Mouse (Mus musculus): ENCODE results near the gene Slirp. TPM values are rescaled to one million over a fixed set of nuclear protein-coding genes. Genes with fewer than 3 reads are reported as not detected.
A peak's percentile ranks its signal among the peaks of the same experiment; 100 is the strongest.

Gene Slirp
- polyA plus RNA-seq, 1 experiment from 2014 or later, result 200 TPM

DNA sequence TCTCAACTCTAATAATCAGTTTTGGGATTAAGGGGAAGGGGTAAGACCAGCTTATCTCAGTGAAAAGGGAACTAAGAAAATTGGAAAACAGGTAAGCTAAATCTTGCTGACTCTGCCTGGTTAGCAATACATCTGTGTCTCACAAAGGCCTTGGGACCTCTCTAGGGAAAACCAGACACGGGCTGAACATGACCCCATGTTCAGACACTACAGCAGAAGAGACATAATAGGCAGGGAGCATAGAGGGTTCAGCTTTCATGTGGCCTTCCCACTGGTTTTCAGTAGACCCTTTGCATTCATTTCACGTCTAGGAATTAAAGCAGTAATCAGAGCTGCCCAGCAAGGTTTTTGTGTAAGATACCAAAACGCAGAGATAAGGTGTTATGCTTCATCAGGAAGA, 19.2 kb upstream of the Slirp start:
- Histone ChIP-seq H3K4me3 (ENCODE audit: low read length) (no peak overlapping the region), H3K9me3 (ENCODE audit: control insufficient read depth, low read length) (no peaks in the 10 kb centered on the region), H3K27ac (ENCODE audit: low read depth, low read length) (no peak overlapping the region), H3K4me2 (ENCODE audit: low read length) (no peak overlapping the region), H3K36me3 (ENCODE audit: control insufficient read depth, insufficient read depth, low read length) (peaks cover 26% of the 10 kb centered on the region), H3K4me1 (ENCODE audit: control insufficient read depth, insufficient read depth, low read depth, low read length) (peaks cover 1% of the 10 kb centered on the region), H3K9ac (ENCODE audit: low read depth, low read length) (no peak overlapping the region), H3K27me3 (replicated peaks; ENCODE audit: control insufficient read depth, insufficient read depth, low read length) (no peaks in the 10 kb centered on the region)
- no peak for ATAC-seq
- WGBS, result 30% methylated on average over 3 of the region's 3 CpGs

- no peaks in the 10 kb centered on the region for H3K4me1 ChIP-seq (ENCODE audit: control insufficient read depth, insufficient read depth, low read depth, low read length)
- no peak overlapping the region for H3K4me2 ChIP-seq (ENCODE audit: low read length)
- H3K9me3 ChIP-seq (ENCODE audit: control insufficient read depth, low read length), result no peaks in the 10 kb centered on the region
- peaks cover 42% of the 10 kb centered on the region for H3K36me3 ChIP-seq (ENCODE audit: control insufficient read depth, insufficient read depth, low read length)
- WGBS, result 94% methylated on average over 5 of the region's 5 CpGs
- H3K27ac ChIP-seq (ENCODE audit: low read depth, low read length), result no peak overlapping the region
- no peak overlapping the region for H3K9ac ChIP-seq (ENCODE audit: low read depth, low read length)
- H3K27me3 ChIP-seq (replicated peaks; ENCODE audit: control insufficient read depth, insufficient read depth, low read length), result no peaks in the 10 kb centered on the region
- ATAC-seq, result no peak
- H3K4me3 ChIP-seq (ENCODE audit: low read length), result no peak overlapping the region
These were observed 17.2 kb upstream of the Slirp start for GRCm38 (mm10) chr12:87426354-87427031.

DNA sequence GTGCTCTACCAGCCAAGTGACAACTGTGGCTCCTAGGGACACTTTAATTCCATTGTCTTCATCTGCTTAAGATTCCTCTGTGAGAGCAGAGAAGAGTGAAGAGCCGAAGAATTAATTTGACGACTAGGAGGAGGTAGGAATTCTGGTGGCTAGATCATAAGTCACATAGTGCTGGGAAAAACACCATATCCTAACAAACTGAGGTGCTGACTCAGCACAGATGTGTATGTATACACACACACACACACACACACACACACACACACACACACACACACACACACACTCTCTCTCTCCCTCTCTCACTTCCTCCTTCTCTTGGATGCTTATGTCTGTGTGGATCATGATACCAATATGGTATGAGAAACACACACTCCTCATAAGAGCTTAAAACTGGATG, 15.4 kb upstream of the Slirp start:
- Histone ChIP-seq H3K27me3 (replicated peaks; ENCODE audit: control insufficient read depth, insufficient read depth, low read length) (no peaks in the 10 kb centered on the region), H3K4me3 (ENCODE audit: low read length) (no peak overlapping the region), H3K9ac (ENCODE audit: low read depth, low read length) (no peak overlapping the region), H3K36me3 (ENCODE audit: control insufficient read depth, insufficient read depth, low read length) (peaks cover 45% of the 10 kb centered on the region), H3K9me3 (ENCODE audit: control insufficient read depth, low read length) (no peaks in the 10 kb centered on the region), H3K4me2 (ENCODE audit: low read length) (no peak overlapping the region), H3K4me1 (ENCODE audit: control insufficient read depth, insufficient read depth, low read depth, low read length) (no peaks in the 10 kb centered on the region), H3K27ac (ENCODE audit: low read depth, low read length) (no peak overlapping the region)
- ATAC-seq, result no peak
- 88% methylated on average over 2 of the region's 2 CpGs for WGBS

- no peak overlapping the region for H3K9ac ChIP-seq (ENCODE audit: low read depth, low read length)
- ATAC-seq, result no peak
- H3K36me3 ChIP-seq (ENCODE audit: control insufficient read depth, insufficient read depth, low read length), result peaks cover 50% of the 10 kb centered on the region
- WGBS, result 82% methylated on average over 8 of the region's 8 CpGs
- no peak overlapping the region for H3K4me3 ChIP-seq (ENCODE audit: low read length)
- no peaks in the 10 kb centered on the region for H3K9me3 ChIP-seq (ENCODE audit: control insufficient read depth, low read length)
- H3K4me1 ChIP-seq (ENCODE audit: control insufficient read depth, insufficient read depth, low read depth, low read length), result no peaks in the 10 kb centered on the region
- H3K4me2 ChIP-seq (ENCODE audit: low read length), result no peak overlapping the region
- H3K27ac ChIP-seq (ENCODE audit: low read depth, low read length), result no peak overlapping the region
- H3K27me3 ChIP-seq (replicated peaks; ENCODE audit: control insufficient read depth, insufficient read depth, low read length), result no peaks in the 10 kb centered on the region
These were observed 14.8 kb upstream of the Slirp start for GRCm38 (mm10) chr12:87428885-87429284.

DNA sequence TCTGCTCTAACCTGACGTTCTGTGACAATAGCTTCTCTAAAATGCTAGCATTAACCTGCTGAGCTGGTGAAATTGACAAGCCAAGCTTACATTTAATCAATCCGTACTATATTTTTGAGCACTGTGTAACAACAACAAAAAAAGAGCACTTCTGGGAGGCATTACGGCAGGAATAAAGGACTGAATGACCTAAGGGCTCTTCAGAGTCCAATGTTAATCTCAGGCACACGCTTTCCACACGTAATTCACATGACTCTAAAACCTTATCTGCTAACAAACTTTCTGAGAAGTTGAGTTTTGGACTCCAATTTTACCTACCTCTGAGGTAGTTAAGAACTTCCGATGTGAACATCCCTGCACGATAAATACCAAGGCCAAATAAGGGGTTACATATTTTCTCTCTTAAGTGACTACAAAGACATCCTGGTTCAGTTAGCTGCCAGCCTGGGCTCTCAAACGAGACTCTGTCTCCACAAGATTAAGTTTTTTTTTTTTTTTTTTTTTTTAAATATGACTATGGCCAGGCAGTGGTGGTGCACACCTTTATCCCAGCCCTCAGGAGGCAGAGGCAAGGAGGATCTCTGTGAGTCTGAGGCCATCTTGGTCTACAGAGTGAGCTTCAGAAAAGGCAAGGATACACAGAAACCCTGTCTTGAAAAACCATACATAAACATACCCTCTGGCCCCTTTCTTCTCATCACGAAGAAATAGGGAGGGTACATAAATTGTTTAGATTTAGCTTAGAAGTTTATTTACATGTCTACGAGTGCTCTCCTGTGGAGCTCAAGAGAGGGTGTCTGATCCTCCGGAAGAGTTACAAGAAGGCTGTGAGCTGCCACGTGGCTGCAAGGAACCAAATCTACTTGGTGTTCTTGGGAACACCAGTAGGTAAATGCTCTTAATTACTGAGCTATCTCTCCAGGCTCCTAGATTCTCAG, 1.2 kb upstream of the Slirp start:
- H3K27ac ChIP-seq (ENCODE audit: low read depth, low read length), result no peak overlapping the region
- no peaks in the 10 kb centered on the region for H3K27me3 ChIP-seq (replicated peaks; ENCODE audit: control insufficient read depth, insufficient read depth, low read length)
- peak overlapping the region; percentile 85 for H3K4me3 ChIP-seq (ENCODE audit: low read length)
- peaks cover 21% of the 10 kb centered on the region for H3K4me1 ChIP-seq (ENCODE audit: control insufficient read depth, insufficient read depth, low read depth, low read length)
- no peak for ATAC-seq
- H3K9ac ChIP-seq (ENCODE audit: low read depth, low read length), result peak overlapping the region; percentile 62
- 34% methylated on average over 12 of the region's 12 CpGs for WGBS
- no peaks in the 10 kb centered on the region for H3K9me3 ChIP-seq (ENCODE audit: control insufficient read depth, low read length)
- H3K36me3 ChIP-seq (ENCODE audit: control insufficient read depth, insufficient read depth, low read length), result peaks cover 12% of the 10 kb centered on the region
- peak overlapping the region; percentile 74 for H3K4me2 ChIP-seq (ENCODE audit: low read length)

DNA sequence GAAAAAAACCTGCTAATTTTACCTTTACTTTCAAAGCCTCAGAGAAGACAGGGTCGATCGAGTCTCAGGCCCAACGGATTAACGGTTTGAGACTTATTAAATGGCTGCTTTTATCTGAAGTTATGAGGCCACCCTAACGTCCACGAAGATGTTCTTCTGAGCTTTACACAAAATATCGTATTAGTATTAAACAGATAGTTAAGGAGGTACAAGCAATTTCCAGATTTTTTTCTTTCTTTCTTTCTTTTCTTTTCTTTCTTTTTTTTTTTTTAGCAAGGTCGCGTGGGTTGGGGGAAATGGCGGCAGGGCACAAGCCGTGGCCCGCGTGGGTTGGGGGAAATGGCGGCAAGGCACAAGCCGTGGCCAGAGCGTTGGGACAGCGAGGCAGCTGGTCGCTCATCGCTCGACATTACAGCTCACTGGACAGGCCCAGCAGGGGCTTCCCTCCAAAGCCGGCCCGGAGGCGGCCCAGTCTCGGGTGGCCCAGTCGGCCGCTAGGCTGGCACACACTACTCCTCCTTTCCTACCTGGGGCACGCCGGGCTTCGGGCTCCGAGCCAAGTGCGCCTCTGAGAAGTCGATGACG, 489 bp upstream of the Slirp start:
- Histone ChIP-seq H3K4me2 (ENCODE audit: low read length) (peak overlapping the region; percentile 74), H3K9ac (ENCODE audit: low read depth, low read length) (peak overlapping the region; percentile 86), H3K27ac (ENCODE audit: low read depth, low read length) (peak overlapping the region; percentile 85), H3K27me3 (replicated peaks; ENCODE audit: control insufficient read depth, insufficient read depth, low read length) (no peaks in the 10 kb centered on the region), H3K4me1 (ENCODE audit: control insufficient read depth, insufficient read depth, low read depth, low read length) (peaks cover 21% of the 10 kb centered on the region), H3K4me3 (ENCODE audit: low read length) (peak overlapping the region; percentile 85), H3K9me3 (ENCODE audit: control insufficient read depth, low read length) (no peaks in the 10 kb centered on the region), H3K36me3 (ENCODE audit: control insufficient read depth, insufficient read depth, low read length) (peaks cover 9% of the 10 kb centered on the region)
- WGBS, result under 1% methylated on average over 33 of the region's 33 CpGs
- peak; percentile 90 for ATAC-seq

DNA sequence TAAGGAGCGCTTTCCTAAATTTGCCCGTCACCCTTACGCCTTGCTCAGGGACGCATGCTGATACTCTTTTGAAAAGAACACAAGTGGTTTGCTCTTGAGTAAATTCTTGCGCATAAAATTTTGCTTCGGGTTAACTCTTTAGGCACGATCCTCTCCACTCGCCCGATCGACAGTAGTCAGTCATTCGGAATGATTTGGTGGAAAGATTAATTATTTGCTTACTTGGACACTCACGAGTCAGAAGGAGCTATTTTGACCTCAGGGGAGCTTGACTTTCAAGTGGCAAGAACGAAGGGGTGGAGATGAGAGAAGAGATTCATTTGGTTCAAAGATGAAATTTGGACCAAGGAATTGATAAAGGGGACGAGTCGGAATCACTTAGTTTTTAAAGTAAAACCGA, 515 bp downstream of the Slirp start:
- H3K4me3 ChIP-seq (ENCODE audit: low read length), result peak overlapping the region; percentile 85
- 5% methylated on average over 16 of the region's 16 CpGs for WGBS
- H3K4me2 ChIP-seq (ENCODE audit: low read length), result peak overlapping the region; percentile 95
- no peak for ATAC-seq
- peaks cover 21% of the 10 kb centered on the region for H3K4me1 ChIP-seq (ENCODE audit: control insufficient read depth, insufficient read depth, low read depth, low read length)
- no peaks in the 10 kb centered on the region for H3K9me3 ChIP-seq (ENCODE audit: control insufficient read depth, low read length)
- no peak overlapping the region; the same call in 1 of the 2 replicates for H3K27ac ChIP-seq (ENCODE audit: low read depth, low read length)
- H3K27me3 ChIP-seq (replicated peaks; ENCODE audit: control insufficient read depth, insufficient read depth, low read length), result no peaks in the 10 kb centered on the region
- H3K36me3 ChIP-seq (ENCODE audit: control insufficient read depth, insufficient read depth, low read length), result peaks cover 12% of the 10 kb centered on the region
- H3K9ac ChIP-seq (ENCODE audit: low read depth, low read length), result peak overlapping the region; percentile 86

GRCm38 (mm10) chr12:87449456-87449855, 5.8 kb downstream of the Slirp start:
- Histone ChIP-seq H3K27me3 (replicated peaks; ENCODE audit: control insufficient read depth, insufficient read depth, low read length) (no peaks in the 10 kb centered on the region), H3K4me3 (ENCODE audit: low read length) (no peak overlapping the region), H3K4me2 (ENCODE audit: low read length) (no peak overlapping the region), H3K9ac (ENCODE audit: low read depth, low read length) (no peak overlapping the region), H3K36me3 (ENCODE audit: control insufficient read depth, insufficient read depth, low read length) (peaks cover 46% of the 10 kb centered on the region), H3K4me1 (ENCODE audit: control insufficient read depth, insufficient read depth, low read depth, low read length) (peaks cover 8% of the 10 kb centered on the region), H3K9me3 (ENCODE audit: control insufficient read depth, low read length) (no peaks in the 10 kb centered on the region), H3K27ac (ENCODE audit: low read depth, low read length) (no peak overlapping the region)
- no peak for ATAC-seq
- 91% methylated on average over 9 of the region's 9 CpGs for WGBS

Data from hindbrain, embryonic 16.5 days (tissue).